Mouse (Mus musculus) MEL (cell line): ENCODE results near the gene Fancf. TPM values are rescaled to one million over a fixed set of nuclear protein-coding genes. Genes with fewer than 3 reads are reported as not detected.

Experiments used
- DNase-seq: peaks from one replicate; pipeline ENCODE4 v3.0.0; 2011; ENCODE audit warnings: low read depth, low spot score
- H3K27ac ChIP-seq: 2 replicates; pipeline ENCODE4 v1.5.1; 2012; ENCODE audit warnings: low read depth, mild to moderate bottlenecking, control low read depth, low read length, moderate library complexity; ENCODE audit not compliant: control insufficient read depth
- H3K27me3 ChIP-seq, 2 experiments: fragments of 150-350 bp in 1 of 2; sonication (generic) in 1 of 2; 2 replicates each; pipeline ENCODE4 v1.6.1; 2012; ENCODE audit warnings: low read length in 2 of 2, mild to moderate bottlenecking in 2 of 2, improper control_type of control experiment in 1 of 2, moderate library complexity in 1 of 2; ENCODE audit not compliant: insufficient read depth in 2 of 2, control insufficient read depth in 1 of 2
- H3K36me3 ChIP-seq, 2 experiments: 2 replicates each; pipeline ENCODE4 v1.6.1; 2012 to 2014; ENCODE audit warnings: low read length in 2 of 2, improper control_type of control experiment in 1 of 2, inconsistent platforms in 1 of 2, mild to moderate bottlenecking in 1 of 2; ENCODE audit not compliant: insufficient read depth in 2 of 2, control insufficient read depth in 1 of 2
- H3K4me1 ChIP-seq, 2 experiments: fragments of 150-350 bp in 1 of 2; sonication (generic) in 1 of 2; 2 replicates each; pipeline ENCODE4 v1.6.1; 2012; ENCODE audit warnings: low read length in 2 of 2, improper control_type of control experiment in 1 of 2, mild to moderate bottlenecking in 1 of 2; ENCODE audit not compliant: insufficient read depth in 2 of 2, control insufficient read depth in 1 of 2
- H3K4me3 ChIP-seq, 2 experiments: fragments of 150-350 bp in 1 of 2; sonication (generic) in 1 of 2; 2 replicates each; pipeline ENCODE4 v1.5.1; 2012; ENCODE audit warnings: low read depth in 2 of 2, low read length in 2 of 2, mild to moderate bottlenecking in 2 of 2, moderate library complexity in 2 of 2, control low read depth in 1 of 2, improper control_type of control experiment in 1 of 2; ENCODE audit not compliant: control insufficient read depth in 1 of 2, insufficient read depth in 1 of 2
- H3K79me2 ChIP-seq: 2 replicates; pipeline ENCODE4 v1.6.1; 2012; ENCODE audit warnings: mild to moderate bottlenecking, low read length, moderate library complexity; ENCODE audit not compliant: control insufficient read depth, poor library complexity, insufficient read depth
- H3K9ac ChIP-seq: 2 replicates; pipeline ENCODE4 v1.6.1; 2012; ENCODE audit warnings: low read depth, mild to moderate bottlenecking, control low read depth, low read length, moderate library complexity; ENCODE audit not compliant: control insufficient read depth, poor library complexity, severe bottlenecking
- H3K9me3 ChIP-seq: fragments of 150-350 bp; sonication (generic); replicated peaks from 2 replicates; pipeline ENCODE4 v1.6.1; 2012; ENCODE audit warnings: mild to moderate bottlenecking, low read length, improper control_type of control experiment, moderate library complexity; ENCODE audit not compliant: insufficient read depth
- E2F4 ChIP-seq: IDR thresholded peaks from 2 replicates; pipeline ENCODE4 v1.6.1; 2011; ENCODE audit warnings: low read depth, low read length, improper control_type of control experiment, borderline replicate concordance
- ELF1 ChIP-seq: IDR thresholded peaks from 2 replicates; pipeline ENCODE4 v1.6.1; 2014; ENCODE audit warnings: low read depth, mild to moderate bottlenecking, inconsistent platforms, low read length, improper control_type of control experiment, moderate library complexity
- EP300 ChIP-seq, 2 experiments: IDR thresholded peaks; 2 replicates each; pipeline ENCODE4 v1.6.1; 2011; ENCODE audit warnings: improper control_type of control experiment in 2 of 2, low read length in 2 of 2, low read depth in 1 of 2, mild to moderate bottlenecking in 1 of 2
- GATA1 ChIP-seq: IDR thresholded peaks from 2 replicates; pipeline ENCODE4 v1.6.1; 2011; ENCODE audit warnings: low read depth, low read length, improper control_type of control experiment
- MAFK ChIP-seq: IDR thresholded peaks from 2 replicates; pipeline ENCODE4 v1.6.1; 2011; ENCODE audit warnings: low read depth, mild to moderate bottlenecking, low read length, improper control_type of control experiment, borderline replicate concordance
- MAX ChIP-seq: IDR thresholded peaks from 2 replicates; pipeline ENCODE4 v1.6.1; 2011; ENCODE audit warnings: low read length, improper control_type of control experiment
- MEF2A ChIP-seq: IDR thresholded peaks from 2 replicates; pipeline ENCODE4 v1.6.1; 2014; ENCODE audit warnings: low read depth, mild to moderate bottlenecking, inconsistent platforms, low read length, improper control_type of control experiment; ENCODE audit not compliant: poor library complexity, insufficient replicate concordance, severe bottlenecking; ENCODE audit errors: extremely low read depth
- MYB ChIP-seq: IDR thresholded peaks from 2 replicates; pipeline ENCODE4 v1.6.1; 2011; ENCODE audit warnings: mild to moderate bottlenecking, low read depth, low read length, improper control_type of control experiment
- NRF1 ChIP-seq: IDR thresholded peaks from 2 replicates; pipeline ENCODE4 v1.6.1; 2014; ENCODE audit warnings: low read depth, mild to moderate bottlenecking, inconsistent platforms, low read length, improper control_type of control experiment, moderate library complexity; ENCODE audit not compliant: poor library complexity, insufficient read depth, severe bottlenecking
- POLR2A ChIP-seq, 2 experiments: IDR thresholded peaks; 2 replicates each; pipeline ENCODE4 v1.6.1; 2011 to 2012; ENCODE audit warnings: low read length in 2 of 2, mild to moderate bottlenecking in 2 of 2, control low read depth in 1 of 2, improper control_type of control experiment in 1 of 2, low read depth in 1 of 2, moderate library complexity in 1 of 2; ENCODE audit not compliant: control insufficient read depth in 1 of 2, insufficient read depth in 1 of 2, poor library complexity in 1 of 2
- POLR2AphosphoS5 ChIP-seq: IDR thresholded peaks from 2 replicates; pipeline ENCODE4 v1.6.1; 2012; ENCODE audit warnings: low read depth, borderline replicate concordance, mild to moderate bottlenecking, inconsistent platforms, low read length, moderate library complexity, mixed read lengths
- SMC3 ChIP-seq: IDR thresholded peaks from 2 replicates; pipeline ENCODE4 v1.6.1; 2011; ENCODE audit warnings: low read depth, low read length, improper control_type of control experiment
- UBTF ChIP-seq: IDR thresholded peaks from 2 replicates; pipeline ENCODE4 v1.6.1; 2012; ENCODE audit warnings: low read depth, mild to moderate bottlenecking, inconsistent platforms, low read length, improper control_type of control experiment, moderate library complexity, borderline replicate concordance; ENCODE audit not compliant: insufficient read depth
- USF1 ChIP-seq: IDR thresholded peaks from 2 replicates; pipeline ENCODE4 v1.6.1; 2014; ENCODE audit warnings: low read depth, mild to moderate bottlenecking, inconsistent platforms, low read length, improper control_type of control experiment, moderate library complexity
- ZC3H11A ChIP-seq: IDR thresholded peaks from 2 replicates; pipeline ENCODE4 v1.6.1; 2012; ENCODE audit warnings: low read depth, mild to moderate bottlenecking, inconsistent platforms, low read length, improper control_type of control experiment
- ZKSCAN1 ChIP-seq: IDR thresholded peaks from 2 replicates; pipeline ENCODE4 v1.6.1; 2012; ENCODE audit warnings: low read depth, mild to moderate bottlenecking, inconsistent platforms, low read length, improper control_type of control experiment, moderate library complexity
- ZMIZ1 ChIP-seq: IDR thresholded peaks from 2 replicates; pipeline ENCODE4 v1.6.1; 2012; ENCODE audit warnings: low read depth, mild to moderate bottlenecking, inconsistent platforms, low read length, improper control_type of control experiment, moderate library complexity
- polyA plus RNA-seq, 2 experiments: library from polyadenylated mRNA; stranded (reverse) in 1 of 2; unstranded in 1 of 2; fragments of >175 nt in 1 of 2; fragments of >200 nt in 1 of 2; gene quantifications; 2 replicates each; pipeline versions ENCODE4 v1.2.1 to v1.2.4; 2012; ENCODE audit warnings: low replicate concordance in 2 of 2, low read depth in 1 of 2; ENCODE audit not compliant: insufficient read length in 2 of 2, insufficient read depth in 1 of 2, missing spikeins in 1 of 2
- total RNA-seq: library from RNA; depleted of rRNA; stranded (reverse); fragments of 300-350 nt; gene quantifications from 2 replicates; pipeline ENCODE4 v1.2.3, GENCODE M21; 2012

Fancf gene
- total and polyA plus RNA-seq, 3 experiments = 11.0 to 12.9 TPM; not detected in 1

GRCm38 (mm10) chr7:51872597-51872996, 10.5 kb upstream of the Fancf start (continued):
- TF ChIP-seq EP300 (IDR thresholded peaks at IDR 0.05; ENCODE audit: low read depth in 1 of 2, low read length in 2 of 2) = peak; percentile 79 to 82

- no peak overlapping the region for H3K4me3 ChIP-seq
- H3K79me2 ChIP-seq = no peaks in the 10 kb centered on the region
- peaks cover 3 to 14% of the 10 kb centered on the region in 2 experiments for H3K4me1 ChIP-seq
- TF ChIP-seq E2F4 (no peak), GATA1 (peak; percentile 17; the same call in 1 of the 2 replicates), USF1 (no peak)
- TF ChIP-seq, all 39 proteins: peak for 1
- Histone ChIP-seq H3K27ac (no peak overlapping the region), H3K9me3 (no peaks in the 10 kb centered on the region), H3K27me3 (no peaks in the 10 kb centered on the region), H3K36me3 (peaks cover 0 to 14% of the 10 kb centered on the region in 2 experiments; a peak in 3 of 4 replicates), H3K9ac (no peak overlapping the region)
- DNase-seq = no peak
Observed at GRCm38 (mm10) chr7:51872041-51872440, 10.0 kb upstream of the Fancf start.

GRCm38 (mm10) chr7:51867983-51868382, 5.9 kb upstream of the Fancf start:
- no peaks in the 10 kb centered on the region for H3K9me3 ChIP-seq
- H3K27me3 ChIP-seq = no peaks in the 10 kb centered on the region
- TF ChIP-seq POLR2AphosphoS5 (no peak), MAX (no peak), ZMIZ1 (no peak), ZC3H11A (no peak), EP300 (IDR thresholded peaks at IDR 0.05; ENCODE audit: low read depth in 1 of 2, low read length in 2 of 2) (no peak), POLR2A (IDR thresholded peaks at IDR 0.05; ENCODE audit: control insufficient read depth in 1 of 2, insufficient read depth in 1 of 2, low read depth in 1 of 2, low read length in 2 of 2, poor library complexity in 1 of 2) (no peak), UBTF (no peak), ELF1 (no peak), MAFK (no peak), MEF2A (no peak), MYB (no peak), ZKSCAN1 (no peak), NRF1 (no peak), SMC3 (no peak), GATA1 (no peak), E2F4 (no peak)
- TF ChIP-seq, all 39 proteins: peak for 0
- DNase-seq = no peak
- 0 out of 2 replicates have a peak, but pooled peaks cover under 1% of the 10 kb centered on the region for H3K79me2 ChIP-seq
- H3K4me1 ChIP-seq = peaks cover 9 to 13% of the 10 kb centered on the region in 2 experiments
- no peak overlapping the region for H3K9ac ChIP-seq
- peaks cover 0 to 23% of the 10 kb centered on the region in 2 experiments; a peak in 3 of 4 replicates for H3K36me3 ChIP-seq
- H3K27ac ChIP-seq = no peak overlapping the region
- no peak overlapping the region for H3K4me3 ChIP-seq
